Mouse (Mus musculus) bone marrow macrophage, adult 2 months (primary cell): Measurements from ENCODE around the gene Ppp1r18.

Experiments used
- CTCF ChIP-seq: IDR thresholded peaks from 2 replicates; pipeline ENCODE4 v1.5.1; 2012; ENCODE audit warnings: low read depth, mild to moderate bottlenecking, low read length, moderate library complexity
- POLR2A ChIP-seq: IDR thresholded peaks from 2 replicates; pipeline ENCODE4 v1.6.1; 2012; ENCODE audit warnings: mild to moderate bottlenecking, low read depth, low read length, borderline replicate concordance

DNA sequence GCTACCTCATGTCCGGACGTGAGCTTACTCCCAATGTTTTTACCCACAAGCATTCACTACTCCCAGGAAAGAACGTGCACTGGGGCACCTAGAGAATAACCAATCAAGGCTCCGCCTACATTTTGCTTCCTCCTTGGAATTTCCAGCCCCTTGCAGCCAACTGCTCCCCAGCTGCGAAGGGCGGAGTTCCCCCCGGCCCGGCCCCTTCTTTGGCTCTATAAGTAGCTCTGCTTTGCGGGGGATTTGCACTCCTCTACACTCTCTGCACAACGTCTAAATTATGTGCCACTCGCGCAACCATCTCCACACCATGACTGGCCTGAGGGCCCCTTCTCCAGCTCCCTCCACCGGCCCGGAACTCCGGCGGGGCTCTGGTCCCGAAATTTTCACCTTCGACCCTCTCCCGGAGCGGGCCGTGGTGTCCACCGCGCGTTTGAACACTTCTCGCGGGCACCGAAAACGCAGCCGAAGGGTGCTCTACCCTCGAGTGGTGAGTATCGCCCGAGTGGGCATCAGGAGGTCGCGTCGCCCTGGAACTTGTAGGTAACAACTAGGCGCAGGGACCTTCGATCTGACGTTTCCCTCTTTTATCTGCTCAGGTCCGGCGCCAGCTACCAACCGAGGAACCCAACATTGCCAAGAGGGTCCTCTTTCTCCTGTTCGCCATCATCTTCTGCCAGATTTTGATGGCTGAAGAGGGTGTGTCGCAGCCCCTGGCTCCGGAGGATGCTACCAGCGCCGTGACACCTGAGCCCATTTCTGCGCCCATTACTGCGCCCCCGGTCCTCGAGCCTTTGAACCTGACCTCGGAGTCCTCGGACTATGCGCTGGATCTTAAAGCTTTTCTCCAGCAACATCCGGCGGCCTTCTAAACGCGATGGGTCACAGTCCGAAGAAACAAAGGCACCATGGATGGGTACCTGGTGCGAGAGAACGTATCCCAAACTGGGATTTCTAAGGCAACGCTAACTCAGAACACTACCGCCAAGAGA, 43.7 kb upstream of the Ppp1r18 start, which contains the start of gene Ier3:
- TF ChIP-seq POLR2A (peak; percentile 96), CTCF (no peak)
